Mouse (Mus musculus): Measurements from ENCODE around the gene Zfand4.

DNA sequence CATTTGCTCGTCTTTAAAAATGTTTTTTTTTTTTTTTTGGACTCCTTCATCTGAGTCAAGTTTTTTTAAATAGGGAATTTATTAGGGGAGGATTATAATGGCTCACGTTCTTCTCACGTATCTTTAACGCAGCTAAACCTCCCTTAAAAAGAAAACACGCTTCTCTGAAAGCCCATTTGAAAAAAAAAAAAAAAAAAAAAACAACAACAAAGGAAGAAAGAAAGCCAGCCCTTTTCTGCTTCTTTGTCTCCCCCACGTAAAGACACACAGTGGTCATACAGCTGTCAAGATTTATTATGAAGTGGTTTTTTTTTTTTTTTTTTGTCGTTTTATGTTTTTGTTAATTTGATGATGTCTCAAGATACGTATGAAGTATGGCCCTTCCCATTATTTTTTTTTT is 74.5 kb downstream of the Zfand4 start:
- TF ChIP-seq POLR2A (IDR thresholded peaks at IDR 0.05; ENCODE audit: borderline replicate concordance, extremely low read depth, insufficient read depth, insufficient read length, poor library complexity, severe bottlenecking) (no peak), CTCF (IDR thresholded peaks at IDR 0.05; ENCODE audit: borderline replicate concordance, extremely low read depth, insufficient read depth, insufficient read length) (no peak)

Measured in brain, embryonic 14.5 days (tissue).